Mouse (Mus musculus): ENCODE results near the gene Hexim1. TPM values are rescaled to one million over a fixed set of nuclear protein-coding genes. Genes with fewer than 3 reads are reported as not detected.

Hexim1 gene
- polyA plus RNA-seq, 1 experiment from 2014 or later = 3.9 TPM

DNA sequence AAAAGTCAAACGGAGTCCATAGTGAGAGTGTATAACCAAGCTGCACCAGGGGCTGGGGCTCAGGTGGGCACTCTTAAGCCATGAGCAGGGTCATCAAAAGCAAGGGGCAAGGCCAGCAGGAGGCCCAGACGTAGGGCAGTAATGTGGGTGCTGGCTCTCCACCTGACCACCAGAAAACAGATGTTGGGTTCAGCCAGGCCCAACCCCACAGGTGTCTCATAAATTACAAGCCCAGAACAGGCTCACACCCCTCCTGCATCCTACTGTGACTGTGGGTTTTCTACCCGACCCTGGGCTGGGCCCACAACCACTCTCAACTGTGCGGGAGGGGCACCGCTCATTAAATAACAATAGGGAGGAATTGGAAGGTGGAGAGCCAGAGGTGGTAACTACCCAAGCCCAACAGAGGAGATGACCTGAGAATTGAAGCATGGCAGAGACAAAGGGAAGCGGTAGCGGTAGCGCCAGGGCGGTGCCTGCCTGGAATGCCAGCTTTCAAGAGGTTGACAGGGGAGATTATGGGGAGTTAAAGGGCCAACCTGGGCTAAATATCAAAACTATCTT lies 20.8 kb upstream of the Hexim1 start:
- H3K4me1 ChIP-seq (ENCODE audit: control insufficient read depth, insufficient read depth, low read length) = no peaks in the 10 kb centered on the region
- no peak for ATAC-seq (ENCODE audit: low FRiP score, low TSS enrichment)
- H3K4me2 ChIP-seq (ENCODE audit: low read length) = no peak overlapping the region
- no peak overlapping the region for H3K4me3 ChIP-seq (replicated peaks; ENCODE audit: low read depth, low read length)
- no peaks in the 10 kb centered on the region for H3K9me3 ChIP-seq (ENCODE audit: control insufficient read depth, low read length)
- DNase-seq = no peak
- no peaks in the 10 kb centered on the region for H3K36me3 ChIP-seq (ENCODE audit: control insufficient read depth, insufficient read depth, low read length)
- WGBS = 48% methylated on average over 9 of the region's 9 CpGs
- H3K27ac ChIP-seq (replicated peaks; ENCODE audit: low read depth, low read length) = no peak overlapping the region
- H3K9ac ChIP-seq (replicated peaks; ENCODE audit: low read length) = no peak overlapping the region
- peaks cover 12% of the 10 kb centered on the region for H3K27me3 ChIP-seq (ENCODE audit: control insufficient read depth, insufficient read depth, low read length)

DNA sequence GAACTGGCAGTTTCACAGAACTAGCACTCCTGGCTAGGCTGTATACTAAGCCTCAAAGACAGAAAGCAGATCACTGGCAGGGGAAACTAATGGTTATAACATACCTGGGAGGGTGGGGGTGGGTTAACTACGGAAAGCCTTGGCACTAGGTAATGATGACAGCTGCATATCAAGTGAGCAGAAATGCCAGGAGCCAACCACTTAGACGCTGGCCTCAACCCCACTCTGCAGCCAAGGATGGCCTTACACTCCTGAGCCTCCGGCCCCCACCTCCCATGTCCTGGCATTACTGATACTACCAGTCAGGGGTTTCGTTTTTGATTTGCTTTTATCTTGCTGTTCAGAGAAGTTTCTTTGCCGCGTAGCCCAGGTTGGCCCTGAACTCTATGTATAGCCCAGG lies 20.2 kb upstream of the Hexim1 start:
- Histone ChIP-seq H3K4me3 (replicated peaks; ENCODE audit: low read depth, low read length) (no peak overlapping the region), H3K36me3 (ENCODE audit: control insufficient read depth, insufficient read depth, low read length) (no peaks in the 10 kb centered on the region), H3K9me3 (ENCODE audit: control insufficient read depth, low read length) (no peaks in the 10 kb centered on the region), H3K27ac (replicated peaks; ENCODE audit: low read depth, low read length) (no peak overlapping the region), H3K27me3 (ENCODE audit: control insufficient read depth, insufficient read depth, low read length) (peaks cover 18% of the 10 kb centered on the region), H3K9ac (replicated peaks; ENCODE audit: low read length) (no peak overlapping the region), H3K4me2 (ENCODE audit: low read length) (no peak overlapping the region), H3K4me1 (ENCODE audit: control insufficient read depth, insufficient read depth, low read length) (no peaks in the 10 kb centered on the region)
- 93% methylated on average over 6 of the region's 6 CpGs for WGBS
- no peak for ATAC-seq (ENCODE audit: low FRiP score, low TSS enrichment)
- DNase-seq = no peak

DNA sequence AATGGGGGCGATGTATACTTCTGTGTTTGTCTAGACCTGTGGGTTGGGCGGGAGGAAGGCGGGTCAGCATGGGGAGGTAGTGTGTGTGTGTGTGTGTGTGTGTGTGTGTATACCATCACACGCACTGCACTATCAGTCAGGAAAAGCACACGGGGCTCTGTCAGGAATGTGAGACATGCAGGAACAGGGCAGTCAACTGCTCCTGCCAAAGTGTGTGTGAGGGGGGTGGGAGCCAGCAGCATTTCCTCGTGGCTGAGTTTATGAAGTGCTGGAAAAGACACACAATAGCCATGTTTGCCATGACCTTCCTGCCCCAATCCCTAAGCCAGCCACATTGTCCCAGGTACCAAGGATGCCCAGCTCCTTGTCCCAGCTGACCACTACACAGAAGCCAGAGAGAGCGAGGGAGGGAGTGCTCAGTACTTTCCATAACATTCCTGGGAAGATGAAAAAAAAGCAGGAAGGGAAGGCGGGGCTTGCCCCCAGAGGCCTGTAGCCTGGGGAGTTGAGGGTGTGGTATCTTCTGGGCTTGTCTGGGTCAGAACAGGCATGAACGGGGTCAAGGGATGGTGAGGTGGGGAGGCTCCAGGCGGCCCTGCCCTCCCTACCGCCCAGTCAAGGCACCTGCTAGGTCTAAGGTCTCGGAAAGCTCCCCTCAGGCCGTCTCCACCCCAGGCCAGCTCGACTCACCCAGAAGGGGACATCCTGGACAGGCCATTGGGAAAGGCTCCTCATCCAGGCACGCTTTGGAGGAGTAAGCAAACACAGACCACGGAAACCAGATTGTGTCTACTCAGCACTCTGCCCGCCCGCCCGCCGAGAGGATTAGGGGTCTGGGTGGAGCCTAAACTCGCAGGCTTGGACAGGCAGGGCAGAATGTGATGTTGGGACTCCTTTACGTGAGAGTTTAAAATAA lies 18.8 kb upstream of the Hexim1 start:
- Histone ChIP-seq H3K36me3 (ENCODE audit: control insufficient read depth, insufficient read depth, low read length) (no peaks in the 10 kb centered on the region), H3K4me3 (replicated peaks; ENCODE audit: low read depth, low read length) (no peak overlapping the region), H3K27me3 (ENCODE audit: control insufficient read depth, insufficient read depth, low read length) (peaks cover 26% of the 10 kb centered on the region), H3K4me1 (ENCODE audit: control insufficient read depth, insufficient read depth, low read length) (peaks cover 3% of the 10 kb centered on the region; the same call in 1 of the 2 replicates), H3K9ac (replicated peaks; ENCODE audit: low read length) (no peak overlapping the region), H3K4me2 (ENCODE audit: low read length) (no peak overlapping the region), H3K9me3 (ENCODE audit: control insufficient read depth, low read length) (no peaks in the 10 kb centered on the region), H3K27ac (replicated peaks; ENCODE audit: low read depth, low read length) (no peak overlapping the region)
- DNase-seq (no peak), ATAC-seq (ENCODE audit: low FRiP score, low TSS enrichment) (no peak)
- WGBS = 20% methylated on average over 22 of the region's 22 CpGs

DNA sequence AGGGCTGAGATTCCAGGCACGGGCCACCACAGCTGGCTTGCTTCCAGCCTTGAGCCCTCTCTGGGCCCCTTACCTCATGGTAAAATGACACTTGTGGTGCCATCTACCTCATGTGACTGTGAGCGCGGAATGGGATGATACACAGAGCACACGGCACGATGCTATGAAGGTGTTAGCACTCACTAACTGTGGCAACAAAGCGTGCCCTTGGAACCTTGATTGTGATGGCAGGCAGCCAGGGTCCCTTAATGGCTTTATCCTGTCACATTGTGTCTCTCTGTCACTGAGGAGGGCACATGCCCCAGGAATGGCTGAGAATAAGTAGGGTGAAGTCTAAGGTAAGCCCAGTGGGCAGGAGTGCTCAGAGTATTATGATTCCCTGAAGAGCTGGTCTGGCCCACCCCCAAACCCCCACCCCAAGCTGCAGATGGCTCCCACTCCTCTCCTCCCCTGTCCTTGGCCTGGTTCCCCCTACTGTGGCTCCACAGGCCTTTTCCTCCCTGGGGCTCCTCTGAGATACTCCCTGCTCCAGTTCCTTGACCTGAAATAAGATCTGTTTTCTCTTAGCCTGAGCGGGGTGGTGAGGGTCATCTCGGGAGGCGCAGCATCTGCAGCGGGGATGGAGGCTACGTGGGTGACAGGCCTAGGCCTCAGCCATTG lies 17.4 kb upstream of the Hexim1 start:
- Histone ChIP-seq H3K27ac (replicated peaks; ENCODE audit: low read depth, low read length) (no peak overlapping the region), H3K4me3 (replicated peaks; ENCODE audit: low read depth, low read length) (no peak overlapping the region), H3K9me3 (ENCODE audit: control insufficient read depth, low read length) (no peaks in the 10 kb centered on the region), H3K27me3 (ENCODE audit: control insufficient read depth, insufficient read depth, low read length) (peaks cover 30% of the 10 kb centered on the region), H3K36me3 (ENCODE audit: control insufficient read depth, insufficient read depth, low read length) (no peaks in the 10 kb centered on the region), H3K4me2 (ENCODE audit: low read length) (no peak overlapping the region), H3K9ac (replicated peaks; ENCODE audit: low read length) (no peak overlapping the region), H3K4me1 (ENCODE audit: control insufficient read depth, insufficient read depth, low read length) (peaks cover 4% of the 10 kb centered on the region; the same call in 1 of the 2 replicates)
- no peak for DNase-seq
- 70% methylated on average over 11 of the region's 11 CpGs for WGBS
- ATAC-seq (ENCODE audit: low FRiP score, low TSS enrichment) = no peak

DNA sequence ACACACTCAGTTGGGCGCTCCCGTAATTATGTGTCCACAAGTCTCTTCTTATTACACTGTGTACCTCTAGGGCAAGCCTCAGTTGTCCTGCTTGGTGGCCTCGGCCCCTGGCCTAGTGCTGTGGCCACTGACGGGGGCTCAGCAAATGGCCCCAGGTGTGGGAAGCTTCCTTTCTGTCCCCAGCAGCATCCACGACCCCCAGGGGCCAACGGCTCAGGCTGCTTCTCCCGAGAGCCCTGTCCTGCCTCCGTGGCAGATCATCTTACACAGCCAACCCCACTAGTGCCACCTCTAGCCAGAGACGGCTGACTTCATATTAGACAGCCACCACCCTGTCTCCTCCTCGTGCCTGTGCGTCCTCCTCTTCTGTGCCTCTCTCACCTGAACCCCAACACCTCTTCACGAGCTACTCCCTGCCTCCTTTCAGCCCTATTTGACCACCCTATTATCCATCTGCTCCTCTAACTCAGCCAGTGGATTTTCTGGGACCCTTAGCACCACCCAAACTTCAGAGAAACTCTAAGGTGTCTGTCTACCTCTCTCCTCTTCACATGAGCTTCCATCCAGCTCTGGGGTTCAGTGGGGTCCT lies 16.6 kb upstream of the Hexim1 start:
- Histone ChIP-seq H3K9ac (replicated peaks; ENCODE audit: low read length) (no peak overlapping the region), H3K4me1 (ENCODE audit: control insufficient read depth, insufficient read depth, low read length) (peaks cover 4% of the 10 kb centered on the region; the same call in 1 of the 2 replicates), H3K36me3 (ENCODE audit: control insufficient read depth, insufficient read depth, low read length) (no peaks in the 10 kb centered on the region), H3K9me3 (ENCODE audit: control insufficient read depth, low read length) (no peaks in the 10 kb centered on the region), H3K27ac (replicated peaks; ENCODE audit: low read depth, low read length) (no peak overlapping the region), H3K27me3 (ENCODE audit: control insufficient read depth, insufficient read depth, low read length) (peaks cover 30% of the 10 kb centered on the region), H3K4me3 (replicated peaks; ENCODE audit: low read depth, low read length) (no peak overlapping the region), H3K4me2 (ENCODE audit: low read length) (no peak overlapping the region)
- ATAC-seq (ENCODE audit: low FRiP score, low TSS enrichment) = no peak
- WGBS = 61% methylated on average over 12 of the region's 12 CpGs
- DNase-seq = no peak

DNA sequence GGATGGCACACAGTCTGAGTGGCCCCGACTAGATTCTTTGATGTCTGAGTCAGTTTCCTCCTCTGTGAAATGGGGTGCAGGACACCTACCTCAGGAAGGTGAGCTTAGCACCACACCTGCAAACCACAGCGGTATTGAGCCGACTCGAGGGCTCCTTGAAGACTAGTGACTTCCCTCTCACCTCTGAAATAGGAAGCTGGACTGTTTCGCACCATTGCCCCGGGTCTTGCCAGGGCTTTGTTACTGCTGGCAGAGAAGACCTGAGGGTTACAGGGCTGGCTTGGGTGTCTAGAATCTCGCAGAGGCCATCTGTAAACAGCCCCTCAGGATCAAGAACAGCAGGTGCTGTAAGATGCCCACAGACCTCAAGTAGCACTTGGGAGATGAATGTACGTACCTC lies 15.7 kb upstream of the Hexim1 start:
- WGBS = 69% methylated on average over 8 of the region's 8 CpGs
- Histone ChIP-seq H3K9me3 (ENCODE audit: control insufficient read depth, low read length) (no peaks in the 10 kb centered on the region), H3K4me1 (ENCODE audit: control insufficient read depth, insufficient read depth, low read length) (peaks cover 4% of the 10 kb centered on the region; the same call in 1 of the 2 replicates), H3K27ac (replicated peaks; ENCODE audit: low read depth, low read length) (no peak overlapping the region), H3K4me3 (replicated peaks; ENCODE audit: low read depth, low read length) (no peak overlapping the region), H3K36me3 (ENCODE audit: control insufficient read depth, insufficient read depth, low read length) (no peaks in the 10 kb centered on the region), H3K9ac (replicated peaks; ENCODE audit: low read length) (no peak overlapping the region), H3K4me2 (ENCODE audit: low read length) (no peak overlapping the region), H3K27me3 (ENCODE audit: control insufficient read depth, insufficient read depth, low read length) (peaks cover 30% of the 10 kb centered on the region)
- ATAC-seq (ENCODE audit: low FRiP score, low TSS enrichment) = no peak
- DNase-seq = no peak

DNA sequence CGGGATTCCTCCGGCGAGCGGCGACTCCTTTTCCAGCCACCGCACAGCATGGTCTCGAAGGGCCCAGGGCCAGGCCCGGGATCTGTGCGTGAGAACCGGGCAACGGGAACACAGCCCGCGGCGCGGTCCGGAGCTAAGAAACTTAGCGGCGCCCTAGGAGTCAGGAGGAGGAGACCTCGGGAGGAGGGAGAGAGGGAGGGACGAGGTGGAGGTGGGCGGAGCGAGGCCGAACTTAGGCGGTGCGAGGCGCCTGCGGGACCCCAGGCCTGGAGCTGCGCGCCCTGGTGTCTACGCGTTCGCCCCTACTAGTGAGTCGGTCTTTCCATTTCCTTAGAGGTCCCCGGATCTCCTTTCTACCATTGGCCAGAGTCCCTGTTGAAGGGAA lies 14.6 kb upstream of the Hexim1 start, which contains the start of the genes Plcd3 and Acbd4:
TSS of gene Plcd3 (minus strand) at position 178 of the 385 bp plus-strand sequence.
TSS of gene Acbd4 (plus strand) at position 202 of the 385 bp plus-strand sequence.
- Histone ChIP-seq H3K27ac (replicated peaks; ENCODE audit: low read depth, low read length) (no peak within 1 kb of the TSS), H3K4me2 (ENCODE audit: low read length) (peak within 1 kb of the TSS; percentile 64), H3K4me3 (replicated peaks; ENCODE audit: low read depth, low read length) (peak within 1 kb of the TSS; percentile 29), H3K27me3 (ENCODE audit: control insufficient read depth, insufficient read depth, low read length) (peaks cover 30% of the 10 kb centered on the region), H3K9me3 (ENCODE audit: control insufficient read depth, low read length) (no peaks in the 10 kb centered on the region), H3K36me3 (ENCODE audit: control insufficient read depth, insufficient read depth, low read length) (no peaks in the 10 kb centered on the region), H3K4me1 (ENCODE audit: control insufficient read depth, insufficient read depth, low read length) (peaks cover 4% of the 10 kb centered on the region; the same call in 1 of the 2 replicates), H3K9ac (replicated peaks; ENCODE audit: low read length) (peak within 1 kb of the TSS; percentile 21; the same call in 1 of the 2 replicates)
- peak; percentile 75 for DNase-seq
- 0 out of 2 replicates have a peak, but pooled peaks have one; percentile 25 for ATAC-seq (ENCODE audit: low FRiP score, low TSS enrichment)
- WGBS = under 1% methylated on average over 34 of the region's 34 CpGs

DNA sequence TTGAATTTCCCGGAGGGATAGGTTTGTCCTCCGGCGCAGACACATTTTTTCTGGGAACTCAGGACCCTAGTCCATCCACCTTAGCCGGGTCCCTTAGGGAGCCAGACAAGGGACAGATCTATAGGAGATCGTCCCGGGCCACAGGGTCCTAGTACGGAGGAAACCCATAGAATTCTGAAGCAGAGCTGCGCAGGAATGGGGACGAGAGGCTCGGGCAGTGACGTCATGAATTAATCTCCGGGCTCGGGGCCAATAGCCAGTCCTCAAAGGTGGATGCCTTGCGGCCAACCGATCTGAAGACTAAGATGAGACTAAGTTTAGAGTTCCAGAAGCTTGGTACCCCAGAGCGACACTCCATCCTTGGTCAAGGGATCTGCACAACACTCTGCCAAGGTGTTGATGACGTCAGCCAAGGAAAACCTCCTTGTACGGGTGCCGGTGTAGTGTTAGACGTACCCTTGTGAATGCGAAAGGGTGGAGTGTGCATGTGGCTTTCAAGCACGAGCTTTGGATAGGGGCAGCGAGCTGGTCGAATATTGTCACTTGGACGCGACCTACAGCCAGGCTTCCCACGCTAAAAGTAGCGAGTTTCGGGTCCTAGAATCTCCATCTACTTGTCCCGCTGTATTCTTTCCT lies 14.0 kb upstream of the Hexim1 start:
- Histone ChIP-seq H3K27ac (replicated peaks; ENCODE audit: low read depth, low read length) (no peak overlapping the region), H3K27me3 (ENCODE audit: control insufficient read depth, insufficient read depth, low read length) (peaks cover 30% of the 10 kb centered on the region), H3K9me3 (ENCODE audit: control insufficient read depth, low read length) (no peaks in the 10 kb centered on the region), H3K4me2 (ENCODE audit: low read length) (peak overlapping the region; percentile 64), H3K36me3 (ENCODE audit: control insufficient read depth, insufficient read depth, low read length) (no peaks in the 10 kb centered on the region), H3K4me1 (ENCODE audit: control insufficient read depth, insufficient read depth, low read length) (peaks cover 4% of the 10 kb centered on the region; the same call in 1 of the 2 replicates), H3K9ac (replicated peaks; ENCODE audit: low read length) (peak overlapping the region; percentile 21; the same call in 1 of the 2 replicates), H3K4me3 (replicated peaks; ENCODE audit: low read depth, low read length) (peak overlapping the region; percentile 29)
- WGBS = 3% methylated on average over 30 of the region's 30 CpGs
- DNase-seq (peak; percentile 73), ATAC-seq (ENCODE audit: low FRiP score, low TSS enrichment) (peak; percentile 35; the same call in 1 of the 2 replicates)

Data from midbrain, embryonic 14.5 days (tissue).